Mouse (Mus musculus) hindbrain, postnatal 0 days (tissue): ENCODE measurements around the gene Rpl23. TPM values are rescaled to one million over a fixed set of nuclear protein-coding genes. Genes with fewer than 3 reads are reported as not detected.

ENCODE experiments used
- ATAC-seq: fragments of 200-750 bp; cut with Nextera tagmentation; 2 replicates; pipeline ENCODE4 v1.8.0; 2017; ENCODE audit warnings: mild to moderate bottlenecking, moderate TSS enrichment, moderate library complexity
- DNase-seq: peaks from one replicate; pipeline ENCODE4 v3.0.0-alpha.2; 2015; ENCODE audit warnings: low spot score
- H3K27ac ChIP-seq: fragments of 300-500 bp; sonication (generic); 2 replicates; pipeline ENCODE4 v1.5.1; 2014; ENCODE audit warnings: mild to moderate bottlenecking
- H3K27me3 ChIP-seq: fragments of 300-500 bp; sonication (generic); 2 replicates; pipeline ENCODE4 v1.6.1; 2014; ENCODE audit warnings: low read length, mixed read lengths; ENCODE audit not compliant: insufficient read depth
- H3K36me3 ChIP-seq: fragments of 300-500 bp; sonication (generic); 2 replicates; pipeline ENCODE4 v1.6.1; 2014; ENCODE audit warnings: low read length, mixed read lengths; ENCODE audit not compliant: insufficient read depth
- H3K4me1 ChIP-seq: fragments of 300-500 bp; sonication (generic); 2 replicates; pipeline ENCODE4 v1.6.1; 2014; ENCODE audit warnings: antibody characterized with exemption, low read length, mixed read lengths; ENCODE audit not compliant: insufficient read depth
- H3K4me2 ChIP-seq: fragments of 300-500 bp; sonication (generic); 2 replicates; pipeline ENCODE4 v1.6.1; 2014; ENCODE audit warnings: low read depth, mild to moderate bottlenecking, low read length, moderate library complexity, mixed read lengths
- H3K4me3 ChIP-seq: fragments of 300-500 bp; sonication (generic); 2 replicates; pipeline ENCODE4 v1.5.1; 2014; ENCODE audit warnings: low read length
- H3K9ac ChIP-seq: fragments of 300-500 bp; sonication (generic); replicated peaks from 2 replicates; pipeline ENCODE4 v1.6.1; 2014; ENCODE audit warnings: mild to moderate bottlenecking, low read length, moderate library complexity, mixed read lengths
- H3K9me3 ChIP-seq: fragments of 300-500 bp; sonication (generic); 2 replicates; pipeline ENCODE4 v1.6.1; 2016; ENCODE audit warnings: low read length, mixed read lengths
- CTCF ChIP-seq: IDR thresholded peaks from 2 replicates; pipeline ENCODE4 v1.5.1; 2016; ENCODE audit warnings: antibody characterized with exemption, control low read depth, low read depth
- WGBS: fragments of 180-500 bp; shearing (Covaris S2); extraction: QIAGEN DNeasy Blood & Tissue Kit; methylation state at CpG from one replicate; pipeline ENCODE4 v1.1.7; 2014; 5-methylcytosine and 5-hydroxymethylcytosine counted together
- polyA plus RNA-seq: library from polyadenylated mRNA; unstranded; fragments of >200 nt; fragmentation: Nextera tagmentation; extraction: Ambion mirVana; gene quantifications from 2 replicates; pipeline ENCODE4 v1.2.1, GENCODE M21; 2015
- total RNA-seq: library from RNA; depleted of rRNA; stranded (reverse); fragments of >200 nt; gene quantifications from 2 replicates; pipeline ENCODE4 v1.2.3, GENCODE M21; 2014

The Rpl23 gene
- total and polyA plus RNA-seq, 2 experiments from 2014 or later, result 124 to 351 TPM

DNA sequence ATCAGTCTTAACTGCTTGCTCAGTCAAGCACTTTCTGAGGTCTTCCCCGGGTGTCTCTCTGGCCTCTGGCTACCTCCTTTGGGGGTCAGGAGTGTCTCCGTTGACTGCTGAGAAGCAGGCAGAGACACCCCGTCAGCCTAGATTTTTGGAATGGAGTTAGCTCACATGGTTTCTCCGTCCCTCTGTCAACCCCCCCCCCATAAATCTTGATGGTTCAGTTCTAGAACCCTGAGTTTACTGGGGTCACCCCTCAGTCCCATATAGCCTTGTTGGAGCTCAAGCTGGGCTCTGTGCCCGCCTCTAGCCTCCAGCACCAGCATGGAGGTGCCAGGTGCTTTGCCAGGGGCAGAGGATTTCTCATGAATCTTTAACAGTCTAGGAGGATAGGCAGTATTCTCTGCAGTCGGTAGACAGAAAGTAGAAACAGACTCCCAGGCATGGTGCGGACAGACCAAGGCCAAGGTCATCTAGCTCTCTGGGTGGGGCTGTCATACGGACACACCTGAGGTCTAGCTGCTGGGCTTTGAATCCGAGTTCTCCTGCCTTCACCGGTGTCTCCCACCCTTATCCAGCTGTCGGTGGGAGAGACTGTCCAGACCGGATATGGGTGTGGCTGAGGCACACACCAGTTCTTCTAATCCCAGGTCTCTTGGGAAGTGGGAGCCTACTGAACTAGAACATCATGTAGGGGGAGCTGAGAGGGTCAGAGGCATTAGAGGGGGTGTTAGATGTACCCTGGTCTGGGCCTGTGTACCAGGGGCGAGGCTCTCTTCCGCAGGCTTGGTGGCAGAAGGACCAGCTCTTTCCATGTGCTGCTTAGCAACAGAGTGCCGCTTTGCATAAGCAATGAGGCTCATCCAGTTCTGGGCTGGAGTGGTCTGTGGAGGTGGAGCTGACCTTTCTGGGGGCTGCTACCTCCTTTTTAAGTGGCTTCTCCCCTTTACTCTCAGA lies 23.7 kb upstream of the Rpl23 start:
- DNase-seq, result peak; percentile 67
- no peak for TF ChIP-seq CTCF
- H3K9ac ChIP-seq, result no peak overlapping the region
- H3K4me2 ChIP-seq, result peak overlapping the region; percentile 44
- peaks cover 66% of the 10 kb centered on the region for H3K4me1 ChIP-seq
- H3K36me3 ChIP-seq, result peaks cover 12% of the 10 kb centered on the region; the same call in 1 of the 2 replicates
- H3K4me3 ChIP-seq, result no peak overlapping the region
- no peaks in the 10 kb centered on the region for H3K27me3 ChIP-seq
- H3K9me3 ChIP-seq, result no peaks in the 10 kb centered on the region
- peak overlapping the region; percentile 82 for H3K27ac ChIP-seq
- peak; percentile 71 for ATAC-seq
- WGBS, result 18% methylated on average over 15 of the region's 15 CpGs

DNA sequence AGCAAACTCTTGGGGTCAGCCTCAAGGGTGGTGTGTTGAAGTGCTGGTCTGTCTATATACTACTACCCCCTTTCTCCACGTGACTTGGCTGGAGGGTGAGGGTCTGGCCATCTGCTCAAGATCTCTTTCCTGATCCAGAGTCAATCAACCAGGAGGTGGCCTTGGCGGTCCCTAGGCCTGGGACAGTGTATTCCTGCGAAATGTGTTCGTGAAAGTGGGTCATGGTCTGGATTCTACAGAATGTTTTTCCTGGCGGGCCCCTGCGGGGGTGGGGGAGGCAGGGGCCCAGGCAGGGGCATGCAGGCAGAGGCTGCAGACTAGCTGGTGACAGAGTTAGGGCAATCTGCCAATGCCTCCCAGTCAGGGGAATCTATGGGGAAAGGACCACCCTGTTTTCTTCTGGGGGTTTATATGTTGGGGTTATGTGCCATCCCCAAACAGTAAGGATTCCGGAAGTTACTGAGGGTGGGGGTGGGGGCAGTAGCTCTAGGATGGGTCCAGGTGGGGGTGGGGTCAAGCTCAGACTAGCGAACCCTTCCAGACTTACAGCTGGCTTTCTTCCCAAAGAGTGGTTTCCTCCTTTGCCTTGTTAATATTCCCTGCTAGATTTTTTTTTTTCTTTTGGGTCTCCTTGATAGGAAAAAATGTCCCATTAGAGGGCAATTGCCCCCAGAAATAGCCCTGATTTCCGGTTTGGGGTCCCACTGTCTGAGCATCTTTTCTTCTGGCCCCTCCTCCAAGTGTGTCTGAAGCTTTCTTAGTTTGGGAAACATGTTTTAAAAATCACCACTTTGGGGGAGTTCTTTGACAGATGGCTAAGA lies 22.8 kb upstream of the Rpl23 start:
- TF ChIP-seq CTCF, result no peak
- H3K36me3 ChIP-seq, result peaks cover 12% of the 10 kb centered on the region; the same call in 1 of the 2 replicates
- DNase-seq, result peak; percentile 75
- H3K27me3 ChIP-seq, result no peaks in the 10 kb centered on the region
- ATAC-seq, result peak; percentile 55
- no peak overlapping the region; the same call in 1 of the 2 replicates for H3K9ac ChIP-seq
- WGBS, result 10% methylated on average over 9 of the region's 9 CpGs
- peak overlapping the region; percentile 44 for H3K4me2 ChIP-seq
- H3K9me3 ChIP-seq, result no peaks in the 10 kb centered on the region
- H3K4me3 ChIP-seq, result no peak overlapping the region; the same call in 1 of the 2 replicates
- peak overlapping the region; percentile 82 for H3K27ac ChIP-seq
- H3K4me1 ChIP-seq, result peaks cover 67% of the 10 kb centered on the region

DNA sequence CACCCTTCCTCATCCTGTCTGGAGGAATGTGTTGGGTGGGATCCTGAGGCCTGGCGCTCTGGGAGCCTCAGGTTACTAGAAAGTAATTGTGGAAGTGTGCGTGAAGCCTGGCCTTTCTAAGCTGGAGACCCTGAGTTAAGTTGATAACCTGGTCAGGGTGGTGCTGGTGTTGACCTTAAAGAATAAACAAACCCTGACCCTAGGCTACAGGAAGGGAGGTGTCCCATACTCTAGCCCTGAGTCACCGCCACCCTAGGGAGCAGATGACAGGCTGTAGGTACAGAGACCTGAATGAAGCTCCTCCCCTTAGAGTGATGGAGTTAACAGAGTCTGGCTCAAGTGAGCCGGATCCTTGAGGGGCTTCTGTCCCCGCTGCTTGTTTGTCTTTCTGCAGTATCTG lies 21.6 kb upstream of the Rpl23 start:
- H3K27ac ChIP-seq, result no peak overlapping the region
- TF ChIP-seq CTCF, result no peak
- no peak overlapping the region for H3K4me2 ChIP-seq
- H3K9ac ChIP-seq, result no peak overlapping the region
- ATAC-seq (no peak), DNase-seq (no peak)
- 74% methylated on average over 5 of the region's 5 CpGs for WGBS
- no peaks in the 10 kb centered on the region for H3K9me3 ChIP-seq
- peaks cover 6% of the 10 kb centered on the region; the same call in 1 of the 2 replicates for H3K36me3 ChIP-seq
- peaks cover 57% of the 10 kb centered on the region for H3K4me1 ChIP-seq
- H3K27me3 ChIP-seq, result no peaks in the 10 kb centered on the region
- H3K4me3 ChIP-seq, result no peak overlapping the region

DNA sequence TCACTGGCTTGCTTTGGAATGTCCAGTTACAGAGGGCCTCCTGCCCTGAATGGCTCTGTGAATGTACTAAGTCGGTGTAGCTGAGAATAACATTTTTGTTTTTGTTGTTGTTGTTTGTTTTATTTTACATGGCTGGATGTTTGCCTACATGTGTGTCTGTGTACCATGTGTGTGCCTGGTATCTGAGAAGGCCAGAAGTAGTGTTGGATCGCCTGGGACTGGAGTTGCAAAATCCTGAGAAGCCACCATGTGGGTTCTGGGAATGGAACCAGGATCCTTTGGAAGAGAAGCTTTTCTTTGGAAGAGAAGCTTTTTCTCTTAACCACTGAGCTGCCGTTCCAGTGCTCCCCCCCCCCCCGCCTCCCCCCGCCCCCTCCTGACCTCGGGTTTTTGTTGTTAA lies 20.3 kb upstream of the Rpl23 start:
- WGBS, result 41% methylated on average over 6 of the region's 6 CpGs
- peaks cover 47% of the 10 kb centered on the region for H3K4me1 ChIP-seq
- H3K27me3 ChIP-seq, result no peaks in the 10 kb centered on the region
- peaks cover 4% of the 10 kb centered on the region; the same call in 1 of the 2 replicates for H3K36me3 ChIP-seq
- peak overlapping the region; percentile 76 for H3K4me2 ChIP-seq
- H3K9ac ChIP-seq, result no peak overlapping the region; the same call in 1 of the 2 replicates
- peak overlapping the region; percentile 60; the same call in 1 of the 2 replicates for H3K27ac ChIP-seq
- no peak overlapping the region; the same call in 1 of the 2 replicates for H3K4me3 ChIP-seq
- H3K9me3 ChIP-seq, result no peaks in the 10 kb centered on the region
- ATAC-seq (no peak), DNase-seq (no peak)
- no peak for TF ChIP-seq CTCF

DNA sequence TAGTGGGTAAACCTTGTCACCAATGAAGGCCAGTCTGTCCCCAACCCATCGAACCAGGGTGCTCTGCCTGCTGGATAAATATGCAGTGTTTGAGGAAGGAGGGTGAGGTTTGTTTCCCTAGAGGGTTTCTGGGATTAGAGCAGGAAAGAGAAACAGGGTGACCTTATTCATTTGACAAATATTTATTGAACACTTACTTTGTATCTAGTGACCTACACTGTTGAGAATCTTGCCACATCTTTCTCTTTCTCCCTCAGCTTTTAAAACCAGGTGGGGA lies 19.9 kb upstream of the Rpl23 start:
- DNase-seq (no peak), ATAC-seq (no peak)
- TF ChIP-seq CTCF, result no peak
- Histone ChIP-seq H3K9ac (peak overlapping the region; percentile 84; the same call in 1 of the 2 replicates), H3K27ac (peak overlapping the region; percentile 60; the same call in 1 of the 2 replicates), H3K4me2 (peak overlapping the region; percentile 76), H3K4me1 (peaks cover 47% of the 10 kb centered on the region), H3K4me3 (peak overlapping the region; percentile 80), H3K27me3 (no peaks in the 10 kb centered on the region), H3K36me3 (peaks cover 4% of the 10 kb centered on the region; the same call in 1 of the 2 replicates), H3K9me3 (no peaks in the 10 kb centered on the region)
- 59% methylated on average over 1 of the region's 1 CpGs for WGBS

DNA sequence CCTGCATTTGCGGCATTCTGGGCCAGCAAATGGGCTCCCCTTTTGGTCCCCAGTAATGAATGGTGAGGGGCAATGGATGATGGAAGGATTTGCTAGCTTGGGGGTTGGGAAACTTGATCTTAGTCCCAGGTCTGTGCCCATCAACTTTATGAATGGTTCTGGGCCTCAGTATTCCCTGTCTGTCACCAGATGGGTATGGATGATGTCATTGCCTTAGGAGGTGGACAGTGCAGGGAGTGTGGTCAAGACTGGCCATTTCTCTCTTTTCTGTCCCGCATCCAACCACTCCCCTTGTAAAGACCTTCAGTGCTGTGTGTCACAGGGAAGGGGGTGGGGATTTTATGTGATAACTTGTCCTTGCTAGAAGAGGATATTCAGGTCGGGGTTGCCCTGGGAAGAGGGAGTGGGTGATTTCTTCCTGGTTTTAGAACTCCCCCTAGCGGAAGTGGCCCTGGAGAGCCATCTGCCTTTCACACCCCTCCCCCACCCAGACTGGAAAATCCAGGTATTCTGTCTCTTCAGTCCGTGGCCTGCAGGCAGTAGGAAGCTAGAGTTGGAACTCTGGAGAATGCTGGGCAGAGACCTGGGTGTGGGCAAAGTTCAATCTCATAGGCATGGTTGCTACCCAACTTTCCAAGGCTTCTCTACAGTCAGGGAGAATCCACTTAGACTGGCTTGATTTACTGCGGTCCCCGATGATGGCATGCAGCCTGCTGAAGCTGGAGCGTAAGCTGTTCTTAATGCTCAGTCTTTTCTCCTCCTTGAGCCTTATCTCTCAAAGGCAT lies 19.4 kb upstream of the Rpl23 start:
- H3K4me3 ChIP-seq, result peak overlapping the region; percentile 80
- ATAC-seq, result no peak
- H3K4me2 ChIP-seq, result peak overlapping the region; percentile 76
- peak overlapping the region; percentile 84 for H3K9ac ChIP-seq
- H3K4me1 ChIP-seq, result peaks cover 43% of the 10 kb centered on the region
- peaks cover 4% of the 10 kb centered on the region; the same call in 1 of the 2 replicates for H3K36me3 ChIP-seq
- H3K27me3 ChIP-seq, result no peaks in the 10 kb centered on the region
- H3K27ac ChIP-seq, result peak overlapping the region; percentile 93
- no peaks in the 10 kb centered on the region for H3K9me3 ChIP-seq
- WGBS, result 29% methylated on average over 8 of the region's 8 CpGs
- TF ChIP-seq CTCF, result peak; percentile 63
- peak; percentile 66 for DNase-seq
